Mouse (Mus musculus) cerebellum, adult 2 months (tissue): Measurements from ENCODE around the gene Ptpn18.

Experiments
- CTCF ChIP-seq: fragments of 200-500 bp; IDR thresholded peaks from 2 replicates; pipeline ENCODE4 v1.5.1; 2011; ENCODE audit warnings: low read depth, mild to moderate bottlenecking, control low read depth, low read length, moderate library complexity, borderline replicate concordance; ENCODE audit not compliant: insufficient read depth
- POLR2A ChIP-seq: fragments of 200-500 bp; IDR thresholded peaks from 2 replicates; pipeline ENCODE4 v1.6.1; 2011; ENCODE audit warnings: low read length, control low read depth, borderline replicate concordance; ENCODE audit not compliant: insufficient read depth

DNA sequence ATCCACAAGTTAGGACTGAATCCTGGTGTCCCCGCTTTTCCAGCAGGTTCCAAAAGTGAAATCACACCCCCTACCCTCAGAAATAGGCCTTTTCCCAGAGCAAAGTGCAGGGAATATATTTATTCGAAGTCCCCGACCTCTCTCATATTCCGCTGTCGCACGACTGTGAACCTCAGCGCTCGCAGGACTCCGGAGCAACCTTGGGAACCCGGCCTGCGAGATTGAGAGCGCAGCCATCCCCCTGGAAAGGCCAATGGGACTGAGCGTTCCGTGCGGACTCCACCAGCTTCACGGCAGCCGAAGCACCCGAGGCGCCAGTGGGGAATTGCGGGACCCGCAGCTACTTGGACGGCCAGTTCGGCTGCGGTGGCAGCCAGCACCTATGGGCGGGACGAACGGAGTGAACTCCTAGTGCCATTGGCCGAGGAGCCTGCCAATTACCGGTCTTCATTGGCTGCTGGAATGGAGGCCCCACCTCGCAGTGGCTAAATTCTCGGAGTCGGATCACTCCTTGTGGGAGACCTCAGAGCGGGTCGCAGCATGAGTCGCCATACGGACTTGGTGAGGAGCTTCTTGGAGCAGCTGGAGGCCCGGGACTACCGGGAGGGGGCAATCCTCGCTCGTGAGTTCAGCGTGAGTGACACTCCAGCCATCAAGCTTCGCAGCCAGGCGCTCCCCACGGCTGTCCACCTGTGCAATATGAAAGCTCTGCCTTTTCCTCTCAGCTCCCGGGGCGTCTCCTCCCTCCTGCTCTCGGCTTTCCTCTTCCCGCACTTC lies at the start of gene Ptpn18:
- no peak for TF ChIP-seq CTCF
- TF ChIP-seq POLR2A: peak; percentile 54; the same call in 1 of the 2 replicates
